Mouse (Mus musculus): ENCODE results near the gene Mboat2. TPM values are rescaled to one million over a fixed set of nuclear protein-coding genes. Genes with fewer than 3 reads are reported as not detected.

Mboat2 gene
- 128 TPM for polyA plus RNA-seq (2014; fragmentation: Illumina TruSeq; extraction: RNeasy Lipid Tissue Mini Kit (QIAGEN cat#74804))

GRCm38 (mm10) chr12:24830766-24831152 is at the start of gene Mboat2:
TSS of gene Mboat2 (plus strand) at chr12:24830879.

GRCm38 (mm10) chr12:24974446-24975114 is 143.9 kb downstream of the Mboat2 start, which contains the start of gene Kidins220:
TSS of gene Kidins220 (plus strand) at chr12:24974925.

Other genes starting within 250 kb of the Mboat2 start
- gene Klf11, start 179.6 kb upstream of the Mboat2 start, polyA plus RNA-seq (2014; fragmentation: Illumina TruSeq; extraction: RNeasy Lipid Tissue Mini Kit (QIAGEN cat#74804)), result 46.3 TPM
- gene Cys1, start 149.1 kb upstream of the Mboat2 start, polyA plus RNA-seq (2014; fragmentation: Illumina TruSeq; extraction: RNeasy Lipid Tissue Mini Kit (QIAGEN cat#74804)), result 0.80 TPM
- gene Rrm2, start 122.6 kb upstream of the Mboat2 start, polyA plus RNA-seq (2014; fragmentation: Illumina TruSeq; extraction: RNeasy Lipid Tissue Mini Kit (QIAGEN cat#74804)), result 44.5 TPM
- gene Kidins220, start 144.0 kb downstream of the Mboat2 start, polyA plus RNA-seq (2014; fragmentation: Illumina TruSeq; extraction: RNeasy Lipid Tissue Mini Kit (QIAGEN cat#74804)), result 58.8 TPM

Measured in ovary, adult 10 weeks (tissue).